Mouse (Mus musculus) erythroblast, embryonic 14.5 days (primary cell): Measurements from ENCODE around the gene Celf2.

Source experiments
- GATA1 ChIP-seq: IDR thresholded peaks from 2 replicates; pipeline ENCODE4 v1.6.1; 2012; ENCODE audit warnings: low read length, inconsistent platforms, mixed read lengths
- TAL1 ChIP-seq: IDR thresholded peaks from 3 replicates; pipeline ENCODE4 v1.6.1; 2012; ENCODE audit warnings: low read length, inconsistent platforms, mixed read lengths

DNA sequence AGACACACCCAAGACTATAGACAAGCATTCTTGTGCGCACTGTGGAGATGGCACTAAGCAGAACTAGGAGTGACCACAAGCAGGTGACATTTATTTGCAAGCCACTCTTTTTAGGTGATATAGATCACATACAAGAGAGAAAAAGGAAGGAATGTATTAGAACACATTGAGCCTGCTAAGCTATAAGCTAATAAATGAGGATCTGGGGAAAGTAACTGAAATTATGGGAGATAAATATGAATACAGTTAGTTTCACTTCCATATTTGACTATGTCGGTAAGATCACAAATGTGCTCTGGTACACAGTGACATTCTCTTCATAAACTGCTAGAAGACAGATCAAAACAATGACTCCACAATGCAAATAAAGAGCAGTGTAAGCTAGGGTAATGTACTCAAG, 952.5 kb downstream of the Celf2 start:
- TF ChIP-seq GATA1 (no peak), TAL1 (no peak)
